Mouse (Mus musculus): ENCODE measurements around the gene Stab2.

Gene Stab2

GRCm38 (mm10) chr10:86990666-86991065 is 17.2 kb downstream of the Stab2 start:
- DNase-seq (ENCODE audit: low read depth in 1 of 2, low spot score in 2 of 2): no peak

GRCm38 (mm10) chr10:86989838-86990237 is 18.0 kb downstream of the Stab2 start:
- no peak for DNase-seq (ENCODE audit: low read depth in 1 of 2, low spot score in 2 of 2)

- DNase-seq (ENCODE audit: low read depth in 1 of 2, low spot score in 2 of 2): no peak
Observed at GRCm38 (mm10) chr10:86976001-86976726, 31.7 kb downstream of the Stab2 start.

GRCm38 (mm10) chr10:86973276-86973675 is 34.5 kb downstream of the Stab2 start:
- no peak for DNase-seq (ENCODE audit: low read depth in 1 of 2, low spot score in 2 of 2)

GRCm38 (mm10) chr10:86972503-86972826 is 35.4 kb downstream of the Stab2 start:
- DNase-seq (ENCODE audit: low read depth in 1 of 2, low spot score in 2 of 2): no peak

- no peak for DNase-seq (ENCODE audit: low read depth in 1 of 2, low spot score in 2 of 2)
Observed at GRCm38 (mm10) chr10:86971680-86972502, 35.9 kb downstream of the Stab2 start.

- no peak for DNase-seq (ENCODE audit: low read depth in 1 of 2, low spot score in 2 of 2)
Observed at GRCm38 (mm10) chr10:86969346-86969745, 38.5 kb downstream of the Stab2 start.

- no peak for DNase-seq (ENCODE audit: low read depth in 1 of 2, low spot score in 2 of 2)
Observed at GRCm38 (mm10) chr10:86961542-86962466, 46.0 kb downstream of the Stab2 start.

GRCm38 (mm10) chr10:86955299-86955698 is 52.5 kb downstream of the Stab2 start:
- no peak for DNase-seq (ENCODE audit: low read depth in 1 of 2, low spot score in 2 of 2)

- DNase-seq (ENCODE audit: low read depth in 1 of 2, low spot score in 2 of 2): no peak
Observed at GRCm38 (mm10) chr10:86952696-86953095, 55.1 kb downstream of the Stab2 start.

- no peak for DNase-seq (ENCODE audit: low read depth in 1 of 2, low spot score in 2 of 2)
Observed at GRCm38 (mm10) chr10:86950806-86951205, 57.0 kb downstream of the Stab2 start.

- DNase-seq (ENCODE audit: low read depth in 1 of 2, low spot score in 2 of 2): no peak
Observed at GRCm38 (mm10) chr10:86949886-86950285, 57.9 kb downstream of the Stab2 start.

- no peak for DNase-seq (ENCODE audit: low read depth in 1 of 2, low spot score in 2 of 2)
Observed at GRCm38 (mm10) chr10:86947541-86947940, 60.3 kb downstream of the Stab2 start.

- no peak for DNase-seq (ENCODE audit: low read depth in 1 of 2, low spot score in 2 of 2)
Observed at GRCm38 (mm10) chr10:86940591-86940990, 67.2 kb downstream of the Stab2 start.

- no peak for DNase-seq (ENCODE audit: low read depth in 1 of 2, low spot score in 2 of 2)
Observed at GRCm38 (mm10) chr10:86934376-86934775, 73.4 kb downstream of the Stab2 start.

GRCm38 (mm10) chr10:86933906-86934305 is 73.9 kb downstream of the Stab2 start:
- DNase-seq (ENCODE audit: low read depth in 1 of 2, low spot score in 2 of 2): no peak

GRCm38 (mm10) chr10:86933180-86933695 is 74.6 kb downstream of the Stab2 start:
- DNase-seq (ENCODE audit: low read depth in 1 of 2, low spot score in 2 of 2): no peak

GRCm38 (mm10) chr10:86923602-86924001 is 84.2 kb downstream of the Stab2 start:
- DNase-seq (ENCODE audit: low read depth in 1 of 2, low spot score in 2 of 2): no peak

- DNase-seq (ENCODE audit: low read depth in 1 of 2, low spot score in 2 of 2): no peak
Observed at GRCm38 (mm10) chr10:86915595-86915994, 92.2 kb downstream of the Stab2 start.

GRCm38 (mm10) chr10:86908562-86908961 is 99.3 kb downstream of the Stab2 start:
- DNase-seq (ENCODE audit: low read depth in 1 of 2, low spot score in 2 of 2): no peak

- DNase-seq (ENCODE audit: low read depth in 1 of 2, low spot score in 2 of 2): no peak
Observed at GRCm38 (mm10) chr10:86907043-86907442, 100.8 kb downstream of the Stab2 start.
